ENCODE assay signal across 32 mouse cellular contexts in genomic region chr7:25309425-25309824, GRCm38 (mm10). TPM values are rescaled to one million over a fixed set of nuclear protein-coding genes. Genes with fewer than 3 reads are reported as not detected.
"Had no signal": no experiment of that assay in that cellular context is flagged by ENCODE, and none has a peak within 500 bp of the region (broad histone marks: within the 10 kb centered on the region; RNA-seq: fewer than 3 reads in every experiment).

No protein-coding gene starts in this region.

- H3K36me3 ChIP-seq: heart, embryonic 13.5 days; heart, embryonic 15.5 days; hindbrain, embryonic 10.5 days; hindbrain, embryonic 12.5 days; intestine, embryonic 15.5 days; limb, embryonic 13.5 days; liver, embryonic 13.5 days; liver, embryonic 15.5 days had no signal

- H3K9ac ChIP-seq: heart, embryonic 13.5 days; heart, embryonic 15.5 days; hindbrain, embryonic 14.5 days; intestine, embryonic 15.5 days; limb, embryonic 13.5 days; liver, embryonic 13.5 days; liver, embryonic 15.5 days; liver, postnatal 0 days had no signal

- H3K4me2 ChIP-seq: heart, embryonic 13.5 days; heart, embryonic 15.5 days; hindbrain, embryonic 12.5 days; hindbrain, embryonic 14.5 days; intestine, embryonic 15.5 days; limb, embryonic 13.5 days; liver, embryonic 11.5 days; liver, embryonic 13.5 days; liver, embryonic 15.5 days had no signal

- H3K4me3 ChIP-seq: heart, embryonic 13.5 days; heart, embryonic 15.5 days; hindbrain, embryonic 10.5 days; hindbrain, embryonic 12.5 days; intestine, embryonic 15.5 days; layer of hippocampus, adult 2 months; left cerebral cortex, adult 2 months; limb, embryonic 13.5 days; liver, embryonic 13.5 days; liver, embryonic 15.5 days had no signal

- DNase-seq: gastrocnemius, postnatal 25 days; heart, postnatal 14 days; heart, postnatal 4 days; kidney, adult 18-20 months; kidney, adult 8-10 months; kidney, postnatal 10 days; kidney, postnatal 25 days; kidney, postnatal 4 days; liver; liver, embryonic 13.5 days; liver, postnatal 0 days had no signal

- ATAC-seq: hindbrain, embryonic 16.5 days; inflammation-experienced regulatory T-cells, adult 6 months; intestine, embryonic 15.5 days; intestine, postnatal 0 days; liver, postnatal 0 days had no signal

- H3K27ac ChIP-seq: heart, embryonic 13.5 days; heart, embryonic 15.5 days; hindbrain, embryonic 10.5 days; hindbrain, embryonic 12.5 days; hindbrain, embryonic 14.5 days; intestine, embryonic 15.5 days; layer of hippocampus, adult 2 months; left cerebral cortex, adult 2 months; limb, embryonic 13.5 days; liver, embryonic 13.5 days; liver, embryonic 15.5 days had no signal

- H3K9me3 ChIP-seq: heart, embryonic 13.5 days; heart, embryonic 15.5 days; hindbrain, embryonic 10.5 days; hindbrain, embryonic 12.5 days; intestine, embryonic 15.5 days; limb, embryonic 13.5 days; liver, embryonic 13.5 days; liver, embryonic 15.5 days had no signal

RNA-seq across cellular contexts. Expression of gene Tmem145, which starts 3.5 kb away (rescaled TPM):
- total RNA-seq: gastrocnemius, adult 8-10 months; gastrocnemius, postnatal 25 days; granulocyte monocyte progenitor cell, adult 5-6 weeks; heart, postnatal 14 days; heart, postnatal 4 days had no signal
- polyA plus RNA-seq: heart, postnatal 0 days; inflammation-experienced regulatory T-cells, adult 6 months; liver, postnatal 0 days had no signal

RNA-seq across cellular contexts. Expression of gene Prr19, which starts 8.2 kb away (rescaled TPM):
- total RNA-seq: gastrocnemius, adult 8-10 months; gastrocnemius, postnatal 25 days; gastrocnemius, postnatal 4 days; granulocyte monocyte progenitor cell, adult 5-6 weeks; heart, adult 8-10 months; heart, postnatal 14 days; heart, postnatal 4 days; layer of hippocampus, adult 2 months; layer of hippocampus, postnatal 25 days; left cerebral cortex, postnatal 36 days had no signal
- polyA plus RNA-seq: heart, postnatal 0 days; inflammation-experienced regulatory T-cells, adult 6 months; liver, embryonic 13.5 days; liver, postnatal 0 days had no signal
